Mouse (Mus musculus) spleen, embryonic (tissue): ENCODE measurements at regions not wholly inside any gene's neighbourhood (a gene's known extent, or its start where the extent isn't known, plus 50 kb on each side); places are given as distances from the start of the nearest gene placed in this dataset.

Source experiments
- CTCF ChIA-PET: fragments of 350-600 bp; sonication (Branson Sonifier 250); formaldehyde crosslinking; loops from one replicate; lab custom pipeline; 2022; lab: Charles Lee

DNA sequence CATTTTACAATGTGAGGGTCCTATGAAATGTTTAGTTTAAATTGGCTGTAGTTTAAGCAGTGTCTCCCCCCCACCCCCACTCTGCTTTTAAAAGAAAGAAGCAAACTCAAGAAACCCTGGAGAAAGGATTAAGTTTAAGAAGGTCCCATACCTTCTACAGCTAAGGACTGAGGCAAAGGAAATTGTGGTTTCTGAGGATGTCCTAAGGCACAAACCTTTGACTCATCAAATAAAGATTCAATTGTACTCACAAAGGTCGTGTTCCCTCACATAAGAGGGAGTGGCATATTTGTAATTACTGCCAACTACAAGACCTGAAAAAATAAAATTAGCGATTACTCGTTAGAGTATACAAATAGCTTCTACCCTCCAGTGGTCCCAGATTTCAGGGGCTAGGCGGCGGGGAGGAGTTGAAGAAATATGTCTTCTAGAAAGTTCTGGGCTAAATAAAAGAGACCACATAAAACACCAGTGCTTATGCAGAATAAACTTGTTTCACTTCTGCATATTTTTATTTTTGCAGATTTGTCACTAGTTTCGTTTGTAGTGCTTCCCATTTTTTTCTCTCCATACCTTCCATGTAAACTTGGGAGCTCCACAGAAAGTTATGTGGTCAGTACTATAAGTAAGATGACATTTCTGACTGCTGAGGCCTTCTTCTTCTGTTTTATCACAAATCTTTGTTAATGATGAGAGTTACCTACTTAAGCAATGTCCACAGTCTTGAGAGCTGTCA lies 127.0 kb downstream of the Csl start:
- CTCF ChIA-PET: interaction anchor here (0.6 to 0.7 kb wide), 3 partner anchors 9 to 513 kb away, joined by 4 to 8 read pairs (median 4); partner anchors contain the start of gene Phxr2

DNA sequence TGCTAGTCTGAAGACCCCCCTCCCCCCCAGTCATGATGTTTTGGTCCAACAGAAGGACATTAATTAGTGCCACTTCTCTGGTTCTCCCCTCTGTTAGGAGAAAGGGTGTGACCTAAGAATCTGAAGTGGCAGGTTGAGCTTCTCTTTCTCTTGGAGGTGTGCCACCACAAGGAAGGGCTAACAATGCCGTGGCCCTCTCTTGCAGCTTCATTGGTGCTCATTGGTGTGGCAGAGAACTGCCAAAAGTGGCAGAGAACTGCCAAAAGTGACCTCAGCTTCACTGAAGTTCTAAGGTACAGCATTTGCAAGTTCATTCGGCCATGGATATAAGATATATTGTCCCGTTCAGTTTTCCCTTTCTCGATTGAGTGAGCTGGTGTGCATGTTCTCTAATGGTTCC lies 123.7 kb downstream of the Csl start:
- CTCF ChIA-PET: no interaction called here

DNA sequence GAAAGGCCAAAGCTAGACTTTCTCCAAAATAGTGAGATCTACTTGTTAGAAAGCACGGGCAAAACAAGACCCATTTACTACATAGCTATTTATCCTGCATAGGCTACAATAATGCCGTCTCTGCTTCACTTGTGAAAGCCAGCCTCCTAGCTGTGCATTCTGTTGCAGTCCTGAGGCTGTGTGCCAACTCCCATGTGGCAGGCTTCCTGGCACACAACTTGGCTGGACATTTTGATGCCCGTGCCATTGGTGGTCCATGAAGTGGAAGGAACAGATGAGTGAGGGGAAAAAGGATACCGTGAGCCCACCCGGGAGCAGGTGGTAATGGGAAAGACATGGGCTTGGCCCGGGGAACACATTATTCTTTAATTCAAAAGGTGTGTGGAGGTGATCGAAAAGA lies 120.4 kb downstream of the Csl start:
- CTCF ChIA-PET: interaction anchor here (0.5 kb wide), 1 partner anchor 836 kb away, joined by 4 read pairs; no protein-coding TSS in a partner anchor

DNA sequence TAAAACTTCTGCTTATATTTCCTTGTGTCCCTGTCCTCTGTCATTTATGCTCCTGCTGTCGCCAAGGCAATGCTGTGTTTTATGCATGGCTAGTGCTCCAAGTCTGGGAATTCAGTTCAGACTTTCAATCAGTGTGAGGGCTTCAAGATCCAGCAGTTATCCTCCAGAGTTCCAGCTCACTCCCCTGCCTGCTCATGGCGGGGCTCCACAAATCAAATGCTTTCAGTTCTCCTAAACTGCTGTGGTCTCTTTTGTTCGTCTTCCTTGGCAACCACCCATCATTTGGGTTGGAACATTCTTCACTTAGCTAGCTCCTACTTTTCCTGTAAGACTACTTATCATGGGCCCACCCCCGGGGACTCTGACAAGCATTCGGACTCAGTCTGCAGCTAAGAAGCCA lies 120.0 kb downstream of the Csl start:
- CTCF ChIA-PET: interaction anchor here (0.5 kb wide), 1 partner anchor 835 kb away, joined by 4 read pairs; no protein-coding TSS in a partner anchor

DNA sequence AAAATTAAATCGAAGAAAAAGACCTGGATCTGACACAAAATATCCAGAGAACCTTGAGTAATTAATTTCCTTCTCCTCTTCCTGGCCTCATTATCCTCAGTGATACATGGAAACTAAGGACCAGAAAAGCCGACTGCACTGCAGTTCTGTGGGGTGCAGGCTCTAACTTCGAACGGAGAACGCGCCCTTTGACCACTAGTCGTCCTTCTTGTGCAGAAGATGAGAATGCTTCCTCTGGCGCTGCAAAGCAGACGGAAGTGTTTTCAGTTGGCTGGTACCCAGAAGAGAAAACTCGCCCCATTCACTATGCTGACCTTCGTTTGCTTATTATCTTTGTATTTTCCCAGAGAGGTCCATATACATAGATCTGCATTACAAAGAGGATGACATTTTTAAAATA lies 117.7 kb downstream of the Csl start:
- CTCF ChIA-PET: no interaction called here

DNA sequence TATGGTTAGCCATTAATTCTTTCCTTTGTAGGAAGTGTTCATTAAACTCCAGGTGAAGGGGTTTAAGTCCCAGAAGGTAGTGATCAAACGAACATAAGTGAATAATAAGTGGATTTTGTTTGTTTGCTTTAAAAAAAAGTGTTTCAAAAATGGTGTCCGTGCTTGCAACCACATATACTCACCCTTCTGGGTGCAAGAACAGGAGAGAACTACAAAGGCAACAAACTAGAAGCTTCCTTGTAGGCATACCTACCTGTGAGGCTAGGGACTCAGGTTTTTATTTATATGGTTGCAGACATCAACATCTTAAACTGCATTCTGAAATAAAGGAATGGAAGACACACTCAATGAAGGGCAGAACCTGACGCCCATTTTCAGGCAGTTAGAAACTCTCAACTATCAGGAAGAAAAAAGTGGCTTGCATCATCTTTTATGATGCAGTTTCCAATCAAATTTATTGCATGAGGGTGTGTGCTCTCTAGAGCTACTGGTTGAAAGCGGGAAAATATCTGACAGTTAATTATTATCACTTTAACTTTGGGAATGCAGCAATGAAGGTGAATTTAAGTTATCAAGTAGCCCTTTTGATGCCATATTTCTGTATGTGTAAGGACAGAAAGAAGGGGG lies 117.1 kb downstream of the Csl start:
- CTCF ChIA-PET: interaction anchor here (0.6 kb wide), 1 partner anchor 647 kb away, joined by 3 read pairs; no protein-coding TSS in a partner anchor

DNA sequence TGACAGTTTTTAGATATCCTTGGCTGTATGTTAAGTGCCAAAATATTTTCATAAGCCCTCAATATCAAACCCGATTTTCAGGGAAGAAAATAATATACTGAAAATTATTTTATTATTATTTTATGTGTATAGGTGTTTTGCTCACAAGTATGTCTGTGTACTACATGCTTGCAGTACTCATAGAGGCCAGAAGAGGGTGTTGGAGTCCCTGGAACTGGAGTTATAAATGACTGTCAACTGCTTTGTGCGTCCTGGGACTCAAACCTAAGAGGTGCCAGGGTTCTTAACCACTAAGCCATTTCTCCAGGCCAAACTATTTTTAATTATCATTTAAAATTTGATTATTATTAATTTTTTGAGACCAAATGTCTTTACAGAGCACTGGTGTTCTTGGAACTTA lies 114.5 kb downstream of the Csl start:
- CTCF ChIA-PET: no interaction called here

DNA sequence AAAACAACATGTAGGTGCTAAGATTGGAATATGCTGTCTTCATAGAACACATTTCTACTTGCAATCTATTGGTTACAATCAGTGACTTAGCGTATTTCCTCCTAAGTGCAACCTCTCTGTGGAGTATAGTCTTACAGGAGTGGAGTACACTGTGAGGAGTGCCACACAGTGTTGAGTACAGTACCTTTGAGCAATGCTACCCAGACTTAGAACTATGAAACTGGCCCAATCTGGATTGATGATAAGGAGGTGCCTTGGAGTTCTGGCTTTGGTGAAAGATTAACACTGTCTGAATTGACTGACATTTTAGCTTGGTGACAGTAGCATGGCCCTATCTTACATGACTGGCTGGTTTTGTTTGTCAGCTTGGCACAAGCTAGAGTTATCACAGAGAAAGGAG lies 107.4 kb downstream of the Csl start:
- CTCF ChIA-PET: no interaction called here

DNA sequence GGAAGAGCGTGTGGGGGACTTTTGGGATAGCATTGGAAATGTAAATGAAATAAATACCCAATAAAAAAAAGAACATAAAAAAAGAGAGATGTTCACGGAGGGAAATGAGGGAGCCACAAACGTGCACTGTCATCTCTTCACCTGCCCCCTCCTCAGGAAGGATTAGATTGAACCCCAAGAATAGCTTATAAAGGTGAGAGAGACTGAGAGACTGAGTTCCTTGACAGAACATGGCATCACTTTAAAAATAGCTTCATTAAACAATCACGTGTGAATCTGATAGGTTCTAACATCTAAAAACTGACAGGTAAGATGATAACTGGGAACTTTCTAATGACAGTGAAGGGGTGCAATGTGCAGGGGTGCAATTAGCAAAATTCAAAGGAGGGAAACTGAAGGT lies 105.2 kb downstream of the Csl start:
- CTCF ChIA-PET: no interaction called here

DNA sequence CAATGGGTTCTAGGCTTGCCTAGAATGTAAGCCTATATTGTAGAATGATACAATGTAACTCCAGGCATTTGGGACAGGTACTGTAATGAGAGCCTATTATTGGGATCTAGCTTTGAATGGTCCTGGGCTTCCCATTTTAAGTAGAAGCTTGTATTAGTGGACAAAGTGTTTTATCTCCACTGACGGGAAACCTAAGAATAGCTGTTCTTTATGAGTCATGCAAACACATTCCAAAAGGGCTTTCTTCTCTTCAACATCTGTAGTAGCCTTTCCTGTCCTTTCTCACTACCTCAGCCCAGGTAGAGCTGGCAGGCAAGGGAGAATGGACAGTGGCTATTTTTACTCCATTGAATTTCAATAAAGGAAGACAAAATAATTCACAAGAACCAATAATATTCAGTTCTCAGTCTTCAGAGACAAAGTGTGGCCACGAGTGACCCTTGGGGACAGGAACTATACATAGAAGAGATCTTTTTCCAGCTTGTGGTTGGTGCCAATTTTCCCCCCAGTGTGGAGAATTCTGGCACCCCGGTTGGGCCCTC lies 82.8 kb downstream of the Csl start:
- CTCF ChIA-PET: no interaction called here

DNA sequence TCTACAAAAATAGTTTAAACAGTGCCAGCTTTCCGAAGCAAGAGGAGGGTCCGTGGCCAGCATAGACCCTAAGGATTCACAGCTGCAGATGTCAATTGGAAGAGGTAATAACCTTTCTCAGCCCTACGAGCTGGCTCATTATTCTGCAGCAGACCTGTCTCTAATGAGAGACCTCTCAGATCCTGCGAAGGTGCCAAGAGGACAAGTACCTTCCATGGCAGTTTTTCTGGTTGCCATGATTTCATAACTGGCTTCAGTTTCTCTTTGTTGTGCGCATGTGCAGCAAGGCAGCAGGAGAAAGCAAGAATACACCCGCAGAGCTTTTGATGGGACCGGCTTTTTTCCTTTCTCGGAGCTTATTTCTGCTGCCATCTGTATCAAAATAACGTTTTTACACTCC lies 81.4 kb downstream of the Csl start:
- CTCF ChIA-PET: no interaction called here

DNA sequence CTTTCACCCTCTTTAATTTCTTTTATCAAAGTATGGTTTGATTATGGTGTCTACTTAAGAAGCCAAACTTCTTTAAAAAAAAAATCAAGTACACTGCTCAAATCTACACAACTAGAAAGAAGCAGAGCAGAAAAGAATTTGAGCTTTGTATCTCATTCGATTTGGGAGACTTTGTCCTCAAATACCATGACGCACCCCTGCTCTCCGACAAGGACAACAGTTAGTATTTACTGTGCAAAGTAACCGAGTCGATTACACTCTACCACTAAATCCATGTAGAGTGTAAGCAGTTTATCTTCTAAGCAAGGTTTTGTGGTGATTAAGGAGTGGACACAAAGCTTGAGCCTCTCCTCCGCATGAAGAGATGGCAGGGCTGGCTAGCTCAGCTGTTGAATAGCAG lies 79.6 kb downstream of the Csl start:
- CTCF ChIA-PET: interaction anchor here (0.7 kb wide), 1 partner anchor 1276 kb away, joined by 9 read pairs; no protein-coding TSS in a partner anchor

DNA sequence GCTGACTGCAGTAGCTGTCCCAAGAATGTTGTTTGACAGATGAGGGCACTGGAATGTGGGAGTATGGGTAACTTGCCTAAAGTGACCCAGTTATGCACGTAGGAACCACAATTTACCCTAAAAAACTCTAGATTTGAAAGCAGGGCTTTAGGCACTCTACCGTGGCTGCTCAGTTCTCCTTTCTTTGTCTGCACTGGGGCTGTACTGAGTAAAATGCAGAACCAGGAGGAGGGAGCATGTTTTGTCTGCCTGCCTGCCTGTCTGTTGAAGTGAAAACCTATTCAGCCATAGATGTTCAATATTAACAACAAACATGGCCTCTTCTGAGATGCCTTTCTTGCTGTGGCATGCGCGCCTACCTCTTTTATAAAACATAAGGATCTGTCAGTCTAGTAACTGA lies 77.5 kb downstream of the Csl start:
- CTCF ChIA-PET: no interaction called here

DNA sequence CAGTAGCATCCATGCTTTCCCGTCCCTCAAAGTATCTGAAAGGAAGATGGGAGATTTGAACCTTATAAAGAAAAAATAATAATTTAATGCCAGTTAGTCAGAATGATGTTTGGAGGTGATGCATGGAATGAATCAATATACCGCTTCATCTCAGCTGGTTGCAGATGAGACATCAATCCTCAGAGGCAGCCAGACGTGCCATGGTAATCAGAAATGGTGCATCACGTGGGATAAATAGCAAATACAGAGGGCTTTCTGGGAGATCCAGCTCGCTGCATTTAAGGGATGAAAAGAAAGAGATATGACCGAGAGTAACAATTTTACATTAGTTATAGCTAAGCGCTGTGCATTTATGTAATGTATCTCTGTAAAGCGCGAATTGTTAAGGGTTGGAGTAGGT lies 77.1 kb downstream of the Csl start:
- CTCF ChIA-PET: no interaction called here

DNA sequence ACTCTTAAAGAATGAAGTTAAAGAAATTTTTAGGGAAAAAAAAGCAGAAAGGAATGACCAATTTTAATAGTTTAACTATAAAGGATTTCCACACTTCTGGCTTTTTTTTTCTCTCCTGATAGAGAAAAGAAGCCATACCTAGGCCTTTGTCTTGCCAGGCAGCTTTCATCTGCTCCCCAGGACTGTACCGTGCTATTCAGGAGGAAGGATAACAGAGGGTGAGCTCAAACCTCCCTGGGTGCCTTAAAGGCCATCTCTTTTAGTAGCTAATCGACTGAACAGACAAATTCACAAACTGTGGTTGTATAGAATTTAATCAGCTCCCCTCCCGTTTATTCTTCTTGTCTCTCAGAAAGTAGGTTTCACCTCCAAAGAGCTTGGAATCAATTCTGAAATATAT lies 76.1 kb downstream of the Csl start:
- CTCF ChIA-PET: no interaction called here

DNA sequence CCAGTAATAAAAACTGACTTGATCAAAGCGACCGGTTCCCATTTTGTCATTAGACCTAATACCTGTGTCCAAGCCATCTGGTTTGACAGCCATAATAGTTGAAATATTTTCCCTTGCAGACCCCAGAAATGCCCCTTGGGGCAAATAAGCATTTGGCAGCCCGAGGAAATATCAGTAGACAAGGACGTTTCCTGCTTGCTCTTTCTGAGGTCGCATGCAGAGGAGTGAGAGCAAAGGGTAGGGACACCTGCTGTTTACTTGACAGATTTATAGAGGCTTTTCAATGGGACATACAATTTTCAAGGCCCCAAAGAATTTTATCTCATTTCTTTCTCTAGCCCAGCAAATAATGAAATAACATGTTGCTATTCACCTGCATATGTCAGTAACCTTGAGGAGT lies 73.5 kb downstream of the Csl start:
- CTCF ChIA-PET: no interaction called here

DNA sequence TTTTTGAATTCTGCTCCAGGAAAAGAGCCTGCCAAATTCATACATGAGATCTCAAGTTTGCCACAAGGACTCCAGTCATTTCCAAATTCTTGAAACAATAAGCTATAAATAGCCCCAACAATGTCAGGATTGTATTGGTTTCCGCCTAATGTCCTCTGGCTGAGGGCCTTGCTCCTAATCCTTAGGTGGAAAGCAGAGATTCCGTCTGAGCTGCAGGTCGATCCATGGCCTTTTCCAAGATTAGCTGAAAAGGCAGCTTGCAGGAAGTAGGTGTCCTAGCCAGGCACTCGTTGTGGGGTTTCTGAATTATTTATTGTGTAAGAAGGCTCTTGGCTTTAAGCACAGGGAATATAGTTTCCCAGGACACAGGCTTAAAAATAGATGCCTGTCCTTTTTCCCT lies 72.4 kb downstream of the Csl start:
- CTCF ChIA-PET: no interaction called here

DNA sequence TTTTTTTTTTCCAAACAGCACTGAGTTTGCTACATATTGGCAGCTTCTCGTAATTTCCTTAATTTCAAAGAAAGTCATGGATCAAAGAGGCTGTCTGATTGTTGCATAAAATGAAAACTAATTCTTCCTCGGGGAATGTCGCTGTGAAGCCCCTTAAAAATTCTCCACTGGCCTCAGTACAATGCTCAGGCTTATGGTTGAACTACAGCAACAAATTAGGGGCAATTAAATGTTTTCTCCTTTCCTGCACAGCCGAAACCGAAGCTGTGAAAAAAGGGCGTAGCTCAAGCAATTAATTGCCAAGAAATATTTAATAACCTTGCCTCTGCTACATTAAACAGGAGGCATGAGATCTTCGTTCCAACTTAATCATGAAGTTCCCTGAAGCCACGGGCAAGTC lies 61.8 kb downstream of the Csl start:
- CTCF ChIA-PET: interaction anchor here (0.7 kb wide), 1 partner anchor 20 kb away, joined by 6 read pairs; no protein-coding TSS in a partner anchor

DNA sequence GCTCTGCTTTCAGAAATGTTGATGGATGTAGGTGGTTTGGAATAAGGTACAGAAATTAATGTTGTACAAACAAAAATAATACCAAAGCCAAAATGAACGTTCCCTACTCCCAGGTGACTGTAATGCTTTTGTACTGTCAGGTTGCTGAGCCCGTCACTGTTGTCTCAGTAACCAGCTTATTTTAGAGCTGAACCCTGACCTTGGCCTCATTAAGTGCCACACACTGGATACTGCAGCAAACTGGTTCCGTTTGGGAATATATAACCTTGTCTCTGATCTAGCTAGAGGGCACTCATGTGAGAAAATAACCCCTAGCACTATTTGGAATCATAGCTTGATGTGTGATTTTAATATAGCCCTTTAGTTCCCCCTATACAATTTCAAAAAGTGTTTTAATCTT lies 60.0 kb downstream of the Csl start:
- CTCF ChIA-PET: no interaction called here

DNA sequence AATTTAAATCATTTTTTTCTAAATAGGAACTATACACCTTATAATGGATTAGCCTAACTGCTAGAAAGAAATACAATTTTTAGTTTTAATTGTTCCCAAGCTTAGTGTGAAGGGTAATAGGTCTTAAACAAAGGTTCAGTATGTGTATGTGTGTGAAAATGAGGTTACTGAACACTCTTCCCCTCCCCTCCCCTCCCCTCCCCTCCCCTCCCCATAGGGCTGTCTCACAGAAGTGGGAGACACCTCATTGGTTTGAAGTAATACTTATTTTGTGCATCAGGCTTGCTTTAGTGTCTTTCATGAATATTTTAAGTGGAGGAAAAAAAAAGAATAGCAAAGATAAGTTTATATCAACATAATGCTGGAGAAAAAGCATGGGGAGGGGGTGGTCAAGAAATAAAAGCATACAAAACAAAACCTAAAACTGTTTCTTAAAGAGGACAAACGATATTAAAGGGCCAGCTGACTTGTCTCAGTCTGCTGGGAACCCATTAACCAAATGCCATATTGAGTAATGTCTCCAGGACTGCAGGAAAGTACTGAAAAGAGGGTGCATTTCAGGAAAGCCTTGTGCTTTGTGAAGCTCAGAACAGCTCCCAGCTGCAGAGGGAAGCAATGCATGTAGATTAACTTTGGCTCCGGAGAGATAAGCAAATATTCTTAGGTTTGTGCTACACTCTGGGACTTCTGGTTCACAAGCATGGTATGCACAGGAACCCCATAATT lies 59.2 kb downstream of the Csl start:
- CTCF ChIA-PET: no interaction called here
